ENCODE assay signal across 8 mouse cellular contexts in genomic region chr17:47527581-47528300, GRCm38 (mm10). TPM values are rescaled to one million over a fixed set of nuclear protein-coding genes. Genes with fewer than 3 reads are reported as not detected.
DNase-seq lines count a peak whose midpoint lies in the region; ATAC-seq lines count a peak whose summit lies in the region.

No protein-coding gene starts in this region.

- peak overlapping the region; percentile 31 for H3K9ac ChIP-seq in intestine, embryonic 14.5 days (ENCODE audit: low read length)

- 42% methylated on average over 10 of the region's 10 CpGs for WGBS in embryonic facial prominence, embryonic 10.5 days
- WGBS in intestine, embryonic 14.5 days: 26% methylated on average over 10 of the region's 10 CpGs

- DNase-seq in embryo, embryonic 10 days (ENCODE audit: low spot score): peak; percentile 63
- DNase-seq in embryo, embryonic 9.5 days (ENCODE audit: extremely low spot score): no peak
- DNase-seq in embryonic facial prominence, embryonic 10.5 days (ENCODE audit: low spot score): peak; percentile 61
- DNase-seq in intestine, embryonic 14.5 days (ENCODE audit: low spot score): peak; percentile 77
- DNase-seq in mesoderm, embryonic 11.5 days (ENCODE audit: low read depth, low spot score): peak; percentile 39
- no peak for DNase-seq in adrenal gland, postnatal 14 days
- DNase-seq in spleen, postnatal 4 days (ENCODE audit: low spot score in 2 of 2): no peak
- no peak for DNase-seq in adrenal gland, postnatal 10 days

- no peaks in the 10 kb centered on the region for H3K36me3 ChIP-seq in embryonic facial prominence, embryonic 10.5 days (replicated peaks)
- H3K36me3 ChIP-seq in intestine, embryonic 14.5 days (ENCODE audit: control insufficient read depth, insufficient read depth, low read length): no peaks in the 10 kb centered on the region

- H3K4me3 ChIP-seq in embryonic facial prominence, embryonic 10.5 days: peak overlapping the region; percentile 30; the same call in 1 of the 2 replicates
- H3K4me3 ChIP-seq in intestine, embryonic 14.5 days (ENCODE audit: low read depth, low read length): no peak overlapping the region

- peak overlapping the region; percentile 33 for H3K4me2 ChIP-seq in intestine, embryonic 14.5 days (ENCODE audit: low read length)

- peak; percentile 84 for ATAC-seq in intestine, embryonic 14.5 days (replicated peaks; ENCODE audit: low FRiP score, low TSS enrichment, low read depth)

- no peaks in the 10 kb centered on the region for H3K9me3 ChIP-seq in embryonic facial prominence, embryonic 10.5 days
- H3K9me3 ChIP-seq in intestine, embryonic 14.5 days (ENCODE audit: control insufficient read depth, low read length): no peaks in the 10 kb centered on the region

- H3K27me3 ChIP-seq in embryonic facial prominence, embryonic 10.5 days (replicated peaks; ENCODE audit: low read depth, poor library complexity, severe bottlenecking): no peaks in the 10 kb centered on the region
- H3K27me3 ChIP-seq in intestine, embryonic 14.5 days (replicated peaks; ENCODE audit: control insufficient read depth, insufficient read depth, low read length): no peaks in the 10 kb centered on the region

- peak overlapping the region; percentile 89 for H3K27ac ChIP-seq in embryonic facial prominence, embryonic 10.5 days (replicated peaks)
- peak overlapping the region; percentile 96 for H3K27ac ChIP-seq in intestine, embryonic 14.5 days (ENCODE audit: low read depth)

- peaks cover 46% of the 10 kb centered on the region for H3K4me1 ChIP-seq in embryonic facial prominence, embryonic 10.5 days
- peaks cover 40% of the 10 kb centered on the region for H3K4me1 ChIP-seq in intestine, embryonic 14.5 days (replicated peaks; ENCODE audit: control insufficient read depth, insufficient read depth, low read length)

RNA-seq across cellular contexts. Expression of gene Ccnd3, which starts 22.9 kb away (rescaled TPM):
- polyA plus RNA-seq in embryonic facial prominence, embryonic 10.5 days (2016; fragmentation: Nextera tagmentation; extraction: Ambion mirVana): 325 and 335 TPM in 2 replicates
- 450 and 457 TPM in 2 replicates for polyA plus RNA-seq in intestine, embryonic 14.5 days (2014; fragmentation: Nextera tagmentation; extraction: Ambion mirVana)
- total RNA-seq in adrenal gland, postnatal 14 days (2021): 228 and 248 TPM in 2 replicates
- total RNA-seq in adrenal gland, postnatal 10 days (2021): 100 to 1,000 TPM; 178 to 185 TPM

RNA-seq across cellular contexts. Expression of gene Taf8, which starts 25.6 kb away (rescaled TPM):
- 32.0 and 35.3 TPM in 2 replicates for polyA plus RNA-seq in embryonic facial prominence, embryonic 10.5 days (2016; fragmentation: Nextera tagmentation; extraction: Ambion mirVana)
- 21.5 and 25.0 TPM in 2 replicates for polyA plus RNA-seq in intestine, embryonic 14.5 days (2014; fragmentation: Nextera tagmentation; extraction: Ambion mirVana)
- 22.9 and 23.9 TPM in 2 replicates for total RNA-seq in adrenal gland, postnatal 14 days (2021)
- total RNA-seq in adrenal gland, postnatal 10 days (2021): 10 to 100 TPM; 15.4 to 19.1 TPM

Comparison
In these comparisons a context has a peak if more than half of its experiments do, and no peak if none do; other contexts are left out.
1. DNase-seq: peak in embryo, embryonic 10 days (single experiment), embryonic facial prominence, embryonic 10.5 days (single experiment), intestine, embryonic 14.5 days (single experiment) and mesoderm, embryonic 11.5 days (single experiment); none in embryo, embryonic 9.5 days (single experiment), adrenal gland, postnatal 14 days (single experiment), spleen, postnatal 4 days (0 of 2) and adrenal gland, postnatal 10 days (single experiment).